Mouse (Mus musculus) embryonic stem cell, embryonic (primary cell): ENCODE measurements around the gene Shank1.

ENCODE experiments used
- CTCF ChIA-PET, 4 experiments: fragments of 300-600 bp in 2 of 4; fragments of 350-600 bp in 2 of 4; sonication (Branson Sonifier 250); formaldehyde crosslinking; loops; one replicate each; lab custom pipeline; 2022; ENCODE audit warnings: inconsistent platforms in 2 of 4; lab: Charles Lee
- POLR2A ChIA-PET, 4 experiments: fragments of 300-600 bp in 2 of 4; fragments of 350-600 bp in 2 of 4; sonication (Branson Sonifier 250); formaldehyde crosslinking; loops; one replicate each; lab custom pipeline; 2022; ENCODE audit warnings: antibody characterized with exemption in 4 of 4, inconsistent platforms in 1 of 4; lab: Charles Lee

Shank1 gene

DNA sequence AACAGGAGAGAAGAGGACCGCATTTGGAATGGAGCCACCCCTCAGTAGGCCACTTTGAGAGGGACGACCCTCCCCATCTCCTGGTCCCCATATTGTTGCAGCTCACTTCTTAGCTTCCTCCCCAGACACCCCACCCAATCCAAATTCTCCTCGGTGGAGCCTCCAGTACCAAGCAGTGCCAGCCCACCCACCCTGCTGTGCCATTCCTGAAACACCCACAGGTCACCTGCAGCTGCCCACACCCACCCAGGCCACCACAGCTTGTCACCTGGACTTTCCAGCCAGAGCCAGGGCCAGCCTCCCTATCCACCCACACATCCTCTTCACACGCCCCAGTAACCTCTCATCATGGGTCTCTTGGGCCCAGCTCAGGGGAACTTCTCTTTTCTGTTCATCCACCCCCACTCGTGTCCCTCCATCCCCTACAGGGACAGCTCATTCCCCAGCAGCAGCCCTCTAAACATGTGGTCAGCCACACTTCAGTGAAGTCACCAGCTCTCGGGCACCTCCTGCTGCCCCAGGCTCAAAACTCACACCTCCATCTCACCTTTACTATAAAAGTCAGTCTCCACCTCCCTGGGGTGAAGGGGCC is 1.8 kb downstream of the Shank1 start:
- ChIA-PET POLR2A (interaction anchor here in 3 of 4 experiments (0.6 to 2.0 kb wide), 24 partner anchors 13 to 1038 kb away, joined by 3 to 11 read pairs (median 4); no protein-coding TSS in a partner anchor), CTCF (interaction anchor here (0.6 to 3.0 kb wide), 10 partner anchors 35 to 279 kb away, joined by 3 to 12 read pairs (median 5); partner anchors contain the start of gene Kcnc3 (in 1 of the 4))

DNA sequence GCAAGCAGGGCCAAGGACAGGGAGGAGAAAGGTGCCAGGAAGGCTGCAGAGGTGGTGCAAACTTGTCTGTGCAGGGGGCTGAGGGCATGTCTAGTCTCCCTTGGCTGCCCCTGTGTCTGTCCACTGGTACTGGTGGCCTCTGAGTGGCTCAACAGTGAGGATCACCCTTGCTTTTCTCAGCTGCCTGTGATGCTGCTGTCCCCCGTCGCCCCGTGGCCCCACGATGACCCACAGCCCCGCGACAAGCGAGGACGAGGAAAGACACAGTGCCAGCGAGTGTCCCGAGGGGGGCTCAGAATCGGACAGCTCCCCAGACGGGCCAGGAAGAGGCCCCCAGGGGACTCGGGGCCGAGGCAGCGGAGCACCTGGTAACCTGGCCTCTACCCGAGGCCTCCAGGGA is 2.4 kb downstream of the Shank1 start:
- CTCF ChIA-PET: interaction anchor here in 3 of 4 experiments (0.6 to 3.0 kb wide), 7 partner anchors 36 to 278 kb away, joined by 3 to 12 read pairs (median 3); partner anchors contain the start of gene Kcnc3 (in 1 of the 3)
- POLR2A ChIA-PET: interaction anchor here in 3 of 4 experiments (0.6 to 2.0 kb wide), 7 partner anchors 20 to 1038 kb away, joined by 3 to 11 read pairs (median 3); no protein-coding TSS in a partner anchor

DNA sequence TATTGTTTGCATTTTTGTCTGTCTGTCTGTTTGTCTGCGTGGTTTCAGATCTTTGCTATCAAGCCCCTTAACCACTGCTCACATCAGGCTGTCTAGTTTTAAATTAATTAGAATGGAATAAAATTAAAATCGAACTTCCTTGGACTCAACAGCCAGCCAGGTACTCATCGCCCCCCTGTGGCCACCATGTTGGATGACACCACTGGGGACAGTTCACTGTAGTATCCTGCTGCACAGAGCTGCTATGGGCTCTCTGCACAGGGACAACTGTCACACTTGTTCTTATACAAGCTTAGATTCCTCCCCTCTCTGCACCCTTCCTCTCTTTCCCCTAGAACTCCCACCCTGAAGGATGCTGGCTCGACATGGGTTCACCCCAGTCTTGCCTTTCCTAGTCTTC is 7.9 kb downstream of the Shank1 start:
- CTCF ChIA-PET: interaction anchor here (0.5 to 3.4 kb wide), 38 partner anchors 9 to 474 kb away, joined by 3 to 34 read pairs (median 4); no protein-coding TSS in a partner anchor
- POLR2A ChIA-PET: interaction anchor here in 2 of 4 experiments (0.6 to 2.9 kb wide), 13 partner anchors 13 to 442 kb away, joined by 3 to 10 read pairs (median 3); partner anchors contain the start of genes 1700028J19Rik (in 1 of the 2) and 2410002F23Rik (in 1 of the 2)

DNA sequence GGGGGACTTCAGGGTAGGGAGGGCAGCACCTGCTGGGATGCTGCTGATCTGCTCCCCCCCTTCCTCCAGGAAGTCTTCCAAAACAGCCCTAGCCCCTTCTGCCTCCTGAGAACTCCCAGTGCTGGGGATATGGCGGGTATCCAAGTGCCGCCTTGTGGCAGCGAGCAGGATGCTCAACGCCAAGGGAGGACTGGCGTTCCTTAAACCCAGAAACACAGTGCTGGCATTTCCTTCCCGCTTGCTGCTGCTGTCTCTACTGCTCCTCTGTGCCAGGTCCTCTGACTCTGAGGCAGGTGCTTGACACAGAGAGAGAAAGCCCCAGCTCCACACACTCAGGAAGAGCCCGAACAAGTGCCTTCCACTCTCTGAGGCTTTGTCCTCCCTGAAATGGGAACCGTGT is 10.8 kb downstream of the Shank1 start:
- POLR2A ChIA-PET: interaction anchor here in 1 of 4 experiments (0.6 kb wide), 1 partner anchor 44 kb away, joined by 3 read pairs; no protein-coding TSS in a partner anchor
- CTCF ChIA-PET: interaction anchor here in 2 of 4 experiments (0.9 to 1.1 kb wide), 4 partner anchors 44 to 199 kb away, joined by 3 to 6 read pairs (median 4); no protein-coding TSS in a partner anchor

DNA sequence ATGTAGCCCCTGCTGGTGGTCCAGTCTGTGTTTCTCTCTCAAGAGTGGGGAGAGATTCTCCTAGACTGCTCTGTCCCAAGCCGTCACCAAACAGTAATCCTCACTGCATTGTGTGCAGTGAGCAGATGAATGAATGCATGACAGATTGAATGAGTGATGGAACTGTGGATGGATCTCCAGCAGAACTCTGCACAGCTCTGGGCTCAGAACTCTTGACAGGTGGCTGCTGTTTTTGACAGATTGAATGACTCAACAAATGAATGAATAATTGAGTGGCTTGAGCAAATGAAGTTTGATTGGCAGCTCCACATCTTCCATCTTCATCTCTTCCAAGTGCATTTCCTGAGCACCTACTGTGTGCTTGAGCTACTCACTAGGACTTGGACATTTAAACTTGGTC is 12.2 kb downstream of the Shank1 start:
- CTCF ChIA-PET: interaction anchor here in 1 of 4 experiments (1.1 kb wide), 1 partner anchor 59 kb away, joined by 3 read pairs; no protein-coding TSS in a partner anchor
- POLR2A ChIA-PET: interaction anchor here in 2 of 4 experiments (0.6 to 0.9 kb wide), 2 partner anchors 46 to 52 kb away, joined by 3 to 4 read pairs; no protein-coding TSS in a partner anchor

DNA sequence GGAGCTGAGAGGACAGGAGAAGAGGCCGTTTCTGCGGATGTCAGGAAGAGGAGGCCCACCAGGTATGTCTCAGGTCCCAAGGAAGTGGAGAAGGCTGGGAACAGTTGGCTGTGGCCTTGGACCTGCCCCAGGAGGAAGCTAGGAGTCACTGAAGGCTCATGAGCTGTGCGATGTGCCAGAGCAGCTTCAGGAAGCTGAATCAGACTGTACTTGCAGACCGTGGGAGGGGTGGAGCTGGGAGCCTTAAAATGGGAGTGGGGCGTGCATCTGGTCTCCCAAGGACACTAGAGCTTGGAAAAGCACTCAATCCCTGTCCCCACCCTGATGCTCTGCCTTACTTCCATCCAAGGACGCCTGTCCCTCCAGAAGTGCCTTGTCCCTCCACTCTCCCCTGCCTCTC is 16.6 kb downstream of the Shank1 start:
- CTCF ChIA-PET: interaction anchor here (0.7 to 2.1 kb wide), 11 partner anchors 8 to 193 kb away, joined by 3 to 8 read pairs (median 4); no protein-coding TSS in a partner anchor
- POLR2A ChIA-PET: interaction anchor here in 2 of 4 experiments (1.1 to 2.7 kb wide), 5 partner anchors 9 to 73 kb away, joined by 3 to 10 read pairs (median 4); no protein-coding TSS in a partner anchor

DNA sequence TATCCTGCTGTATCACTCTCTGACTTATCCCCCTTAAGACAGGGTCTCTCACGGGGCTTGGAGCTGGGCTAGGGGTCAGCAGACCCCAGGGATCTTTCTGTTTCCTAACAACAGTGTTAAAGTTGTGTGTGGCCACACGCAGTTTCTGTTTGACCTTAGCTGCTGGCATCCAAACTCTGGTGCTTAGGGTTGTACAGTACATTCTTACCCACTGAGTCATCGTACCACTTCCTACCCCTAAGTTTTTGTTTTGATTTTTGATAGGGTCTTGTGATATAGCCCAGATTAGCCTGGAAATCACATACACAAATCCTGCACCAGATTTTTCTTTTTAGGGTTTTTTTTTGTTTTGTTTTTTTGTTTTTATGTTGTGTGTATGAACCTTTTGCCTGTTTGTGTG is 22.3 kb downstream of the Shank1 start:
- POLR2A ChIA-PET: no interaction called here

DNA sequence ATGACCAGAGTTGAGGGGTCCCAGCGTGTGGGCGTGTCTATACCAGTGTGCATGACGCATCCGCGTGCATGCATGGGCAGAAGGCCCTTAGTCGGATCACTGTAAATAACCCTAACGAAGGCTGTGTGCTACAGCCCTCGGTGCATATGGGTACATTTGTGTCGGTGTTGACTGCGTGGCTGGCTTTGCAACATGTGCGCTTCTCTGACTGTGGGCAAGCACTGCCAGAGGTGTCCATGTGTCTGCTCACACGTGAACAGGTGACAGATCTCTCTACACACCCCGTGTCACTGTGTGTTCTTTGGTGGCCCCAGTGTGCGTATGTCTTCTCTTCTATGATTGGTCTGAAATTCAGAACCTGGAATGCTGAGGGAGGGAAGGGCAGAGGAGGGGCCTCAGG is 24.1 kb downstream of the Shank1 start:
- CTCF ChIA-PET: no interaction called here
- POLR2A ChIA-PET: no interaction called here

More for the DNA sequence above, 22.3 kb downstream of the Shank1 start:
- CTCF ChIA-PET: interaction anchor here in 2 of 4 experiments (0.7 to 1.0 kb wide), 2 partner anchors 18 to 298 kb away, joined by 3 to 6 read pairs; no protein-coding TSS in a partner anchor

DNA sequence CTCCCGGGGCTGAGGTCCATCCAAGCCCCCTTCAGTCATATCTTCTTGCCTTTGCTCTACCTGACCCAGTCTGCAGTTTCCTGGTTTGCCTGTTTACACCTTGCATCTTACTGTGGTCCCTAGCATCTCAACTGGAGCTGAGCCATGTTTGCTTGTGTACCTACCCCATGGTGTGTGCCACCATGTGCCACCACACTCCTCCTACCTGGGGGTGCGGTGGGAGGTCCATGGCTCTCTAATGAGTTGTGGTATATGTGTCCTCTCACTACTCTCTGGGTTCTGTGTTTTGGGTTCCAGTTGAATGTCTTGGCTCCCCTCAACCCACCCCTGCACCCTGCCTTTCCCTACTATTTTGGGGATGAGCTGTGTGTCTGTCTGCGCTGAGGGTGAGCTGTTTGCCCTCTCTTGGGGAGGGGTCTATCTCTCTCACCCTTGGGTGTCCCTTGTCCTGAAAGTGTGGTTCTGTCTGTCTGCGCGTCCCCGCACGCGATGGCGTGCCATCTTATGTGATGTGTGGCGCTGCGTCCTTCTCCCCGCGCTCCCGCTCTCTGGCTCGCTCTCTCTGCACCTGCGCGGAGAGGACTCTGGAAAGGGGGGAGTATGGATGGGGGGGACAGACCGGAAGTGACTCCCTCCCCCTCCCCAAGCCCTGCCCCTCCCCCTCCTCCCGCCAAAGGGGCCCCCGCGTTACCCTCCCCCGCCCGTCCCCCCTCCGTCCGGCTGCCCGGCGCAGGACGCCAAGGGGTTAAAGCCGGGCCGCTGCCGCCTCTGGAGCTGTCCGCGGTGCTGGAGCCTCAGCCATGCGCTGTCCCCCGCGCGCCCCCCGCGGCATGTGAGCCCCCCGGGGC is 25.2 kb downstream of the Shank1 start:
- CTCF ChIA-PET: interaction anchor here (0.6 to 1.3 kb wide), 14 partner anchors 9 to 307 kb away, joined by 3 to 10 read pairs (median 4); no protein-coding TSS in a partner anchor

DNA sequence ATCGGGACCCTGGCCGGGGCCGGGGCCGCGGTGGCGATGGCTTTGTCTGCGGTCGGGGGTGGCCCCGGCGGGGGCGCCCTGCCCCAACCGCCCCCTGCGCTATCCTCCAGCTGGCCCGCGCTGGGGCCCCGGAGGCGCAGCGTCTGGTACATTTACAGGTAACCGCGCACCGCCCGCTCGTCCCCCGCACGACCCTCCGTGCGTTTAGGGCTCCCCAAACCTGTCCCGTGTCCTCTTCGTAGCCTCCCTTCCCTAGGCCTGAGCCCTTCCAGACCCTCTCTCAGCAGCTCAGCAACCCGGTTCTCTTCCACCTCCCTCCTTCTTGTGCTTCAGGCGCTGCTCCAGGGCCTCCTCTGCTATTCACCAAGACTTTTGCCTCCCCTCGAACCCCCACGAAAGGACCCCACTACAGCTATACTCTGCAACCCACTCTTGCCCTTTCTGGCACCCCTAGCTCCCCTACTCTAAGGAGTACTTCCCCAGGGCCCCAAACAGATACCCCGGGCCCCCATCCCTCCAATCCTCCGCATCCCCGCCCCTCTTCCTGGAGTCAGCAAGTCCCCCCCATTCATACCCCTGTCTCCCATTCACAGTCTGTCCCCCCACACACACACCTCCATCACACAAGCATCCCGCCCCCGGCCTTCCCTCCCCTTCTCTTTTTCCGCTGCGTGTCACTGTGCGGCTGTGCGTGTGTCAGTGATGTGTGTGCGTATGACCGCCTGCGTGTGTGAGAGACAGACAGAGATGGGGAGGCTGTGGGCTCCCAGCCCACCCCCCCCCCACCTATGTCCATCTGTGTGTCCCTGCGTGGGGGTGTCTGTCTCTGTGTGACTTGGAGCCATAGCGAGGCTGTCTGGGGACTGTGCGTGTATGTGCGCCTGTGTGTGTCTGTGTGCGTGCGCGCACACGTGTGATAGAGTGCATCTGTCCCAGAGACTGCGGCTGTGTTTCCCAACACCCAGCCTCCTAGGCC is 26.3 kb downstream of the Shank1 start:
- ChIA-PET POLR2A (interaction anchor here in 3 of 4 experiments (0.6 to 2.7 kb wide), 10 partner anchors 7 to 257 kb away, joined by 3 to 10 read pairs (median 4); partner anchors contain the start of genes 1700028J19Rik (in 1 of the 3), 2410002F23Rik (in 1 of the 3) and Klk1b21 (in 1 of the 3)), CTCF (interaction anchor here (0.6 to 1.3 kb wide), 8 partner anchors 10 to 306 kb away, joined by 3 to 7 read pairs (median 4); no protein-coding TSS in a partner anchor)

More for the DNA sequence above, 25.2 kb downstream of the Shank1 start:
- POLR2A ChIA-PET: interaction anchor here in 3 of 4 experiments (0.5 to 2.7 kb wide), 11 partner anchors 8 to 1032 kb away, joined by 3 to 10 read pairs (median 4); partner anchors contain the start of genes 1700028J19Rik (in 1 of the 3), 2410002F23Rik (in 1 of the 3), Klk1b21 (in 1 of the 3) and Ppfia3 (in 1 of the 3)

DNA sequence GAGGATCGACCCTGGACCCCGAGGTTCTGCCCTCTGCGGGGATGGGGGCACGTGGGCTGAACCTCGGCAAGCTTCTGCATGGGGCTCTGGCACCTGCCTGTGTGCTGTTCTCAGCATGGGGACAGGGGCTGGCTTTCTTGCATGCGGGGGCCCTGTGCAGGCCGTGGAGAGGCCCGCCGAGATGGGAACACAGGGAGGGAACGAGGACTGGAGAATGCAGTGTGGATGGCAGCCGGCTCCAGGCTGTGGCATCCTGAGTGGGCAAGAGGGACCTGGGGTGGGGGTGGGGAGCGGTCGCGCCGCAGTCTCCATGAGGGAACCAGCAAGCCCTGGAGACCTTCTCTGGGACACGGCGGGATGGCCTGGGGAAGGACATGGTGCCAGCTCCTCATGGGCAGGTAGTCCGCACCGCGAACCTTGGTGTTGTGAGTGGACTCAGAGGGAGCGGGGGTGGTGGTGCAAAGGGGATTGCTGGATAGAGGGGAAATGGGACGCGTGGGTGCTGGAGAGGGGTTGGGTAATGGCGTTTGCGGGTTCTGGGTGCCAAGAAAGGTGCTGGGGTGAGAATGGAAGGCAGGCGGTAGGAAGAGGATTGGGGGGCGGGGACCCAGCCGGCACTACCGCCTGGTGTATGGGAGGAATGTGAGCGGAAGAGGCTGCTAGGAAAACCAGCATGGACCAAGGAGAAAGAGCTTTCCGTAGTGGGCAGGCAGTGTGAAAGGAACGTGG is 27.2 kb downstream of the Shank1 start:
- ChIA-PET POLR2A (interaction anchor here in 3 of 4 experiments (0.5 to 2.7 kb wide), 4 partner anchors 9 to 32 kb away, joined by 3 to 10 read pairs (median 3); no protein-coding TSS in a partner anchor), CTCF (no interaction called here)

DNA sequence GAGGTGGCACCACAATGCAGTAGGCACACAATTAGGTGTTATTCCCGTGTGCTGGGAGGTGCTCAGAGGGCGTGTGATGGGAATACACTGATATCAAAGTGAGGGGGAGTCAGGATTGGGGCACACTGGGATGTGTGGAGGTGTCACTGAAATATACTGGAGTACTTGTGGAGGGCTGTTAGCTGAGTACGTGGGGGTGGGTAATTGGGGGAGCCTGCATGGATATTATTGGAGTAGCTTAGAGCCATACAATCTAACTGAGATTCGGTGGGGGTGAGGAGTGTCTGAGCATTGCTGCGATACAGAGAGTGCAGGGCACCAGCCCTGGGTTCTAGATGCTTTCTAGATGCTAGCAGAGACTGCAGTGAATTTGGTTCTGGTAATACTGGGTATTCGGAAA is 30.2 kb downstream of the Shank1 start:
- ChIA-PET POLR2A (interaction anchor here in 3 of 4 experiments (0.6 to 1.2 kb wide), 6 partner anchors 17 to 368 kb away, joined by 3 to 6 read pairs (median 3); no protein-coding TSS in a partner anchor), CTCF (interaction anchor here in 2 of 4 experiments (0.6 to 1.2 kb wide), 2 partner anchors 20 to 145 kb away, joined by 3 read pairs; no protein-coding TSS in a partner anchor)

DNA sequence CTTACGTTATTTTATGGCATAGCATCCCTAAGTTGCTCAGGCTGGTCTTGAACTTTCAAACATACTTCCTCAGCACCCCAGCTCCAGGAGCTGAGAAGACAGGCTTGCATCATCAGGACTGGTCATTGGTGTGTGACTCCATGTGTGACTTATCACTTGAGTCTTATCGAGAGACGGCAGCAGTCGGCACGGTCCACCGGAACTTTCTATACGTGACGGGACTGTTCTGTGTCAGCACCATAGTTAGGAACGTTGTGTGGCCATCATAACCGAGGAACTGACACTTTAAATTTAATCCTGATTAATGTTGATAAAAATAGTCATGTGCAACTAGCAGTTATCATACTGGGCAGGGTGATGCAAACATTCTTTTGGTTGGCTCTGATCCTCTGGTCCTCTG is 31.1 kb downstream of the Shank1 start:
- ChIA-PET POLR2A (interaction anchor here in 3 of 4 experiments (0.6 to 1.8 kb wide), 4 partner anchors 14 to 94 kb away, joined by 3 to 4 read pairs (median 4); partner anchors contain the start of genes 1700028J19Rik (in 1 of the 3) and 2410002F23Rik (in 1 of the 3)), CTCF (interaction anchor here in 2 of 4 experiments (0.6 to 1.2 kb wide), 2 partner anchors 19 to 144 kb away, joined by 3 read pairs; no protein-coding TSS in a partner anchor)

DNA sequence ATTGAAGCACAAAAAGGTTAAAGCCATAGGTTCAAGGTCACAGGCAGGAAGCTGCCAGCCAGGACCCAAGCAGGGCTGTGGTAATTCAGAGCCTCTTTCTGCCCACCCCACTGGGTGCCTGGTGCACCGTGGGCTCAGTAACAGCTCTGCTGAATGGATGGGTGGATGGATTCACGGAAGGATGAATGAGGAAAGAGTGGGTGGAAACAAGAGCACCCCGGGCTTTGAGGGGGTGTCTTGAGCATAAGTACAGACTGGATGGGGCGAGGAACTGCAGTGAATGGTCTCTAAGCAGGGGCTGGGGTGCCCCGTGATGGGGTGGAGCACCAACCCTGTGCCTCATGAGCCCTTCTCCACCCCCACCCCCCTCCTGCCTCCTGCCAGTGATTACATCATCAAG is 31.7 kb downstream of the Shank1 start:
- ChIA-PET POLR2A (interaction anchor here in 2 of 4 experiments (1.1 to 2.0 kb wide), 4 partner anchors 14 to 32 kb away, joined by 3 to 4 read pairs (median 4); no protein-coding TSS in a partner anchor), CTCF (no interaction called here)

DNA sequence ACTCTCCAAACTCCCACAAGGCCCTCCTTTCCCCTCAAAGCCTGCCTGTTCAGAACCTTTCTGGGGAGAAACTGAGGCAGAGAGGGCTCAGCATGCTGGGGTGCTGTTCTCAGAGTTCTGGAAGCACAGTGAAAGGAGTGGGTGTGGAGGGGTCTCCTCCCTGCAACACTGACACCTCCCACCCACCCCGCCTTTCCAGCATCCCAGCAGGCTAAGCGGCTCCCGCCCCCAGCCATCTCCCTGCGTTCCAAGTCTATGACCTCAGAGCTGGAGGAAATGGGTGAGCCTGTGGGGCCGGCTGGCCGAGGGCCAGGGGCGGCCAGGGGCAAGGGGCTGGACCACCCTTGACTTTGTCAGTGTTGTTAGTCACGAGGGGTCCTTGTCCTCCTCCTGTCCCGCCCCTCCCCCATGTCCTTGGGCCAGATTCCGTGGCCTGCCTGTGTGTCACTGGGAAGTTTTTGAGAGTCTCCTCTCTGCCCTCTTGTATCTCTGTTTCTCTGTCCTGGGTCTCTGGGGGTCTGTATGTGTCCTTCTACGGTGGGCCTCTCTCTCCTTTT is 33.5 kb downstream of the Shank1 start:
- ChIA-PET POLR2A (interaction anchor here in 3 of 4 experiments (0.5 to 2.5 kb wide), 21 partner anchors 8 to 608 kb away, joined by 3 to 10 read pairs (median 4); no protein-coding TSS in a partner anchor), CTCF (interaction anchor here (0.6 to 1.8 kb wide), 16 partner anchors 9 to 1392 kb away, joined by 3 to 10 read pairs (median 3); partner anchors contain the start of genes 1700028J19Rik (in 1 of the 4) and 2410002F23Rik (in 1 of the 4))
